Mouse (Mus musculus): ENCODE results near the gene Arhgap6.
A peak's percentile ranks its signal among the peaks of the same experiment; 100 is the strongest.

DNA sequence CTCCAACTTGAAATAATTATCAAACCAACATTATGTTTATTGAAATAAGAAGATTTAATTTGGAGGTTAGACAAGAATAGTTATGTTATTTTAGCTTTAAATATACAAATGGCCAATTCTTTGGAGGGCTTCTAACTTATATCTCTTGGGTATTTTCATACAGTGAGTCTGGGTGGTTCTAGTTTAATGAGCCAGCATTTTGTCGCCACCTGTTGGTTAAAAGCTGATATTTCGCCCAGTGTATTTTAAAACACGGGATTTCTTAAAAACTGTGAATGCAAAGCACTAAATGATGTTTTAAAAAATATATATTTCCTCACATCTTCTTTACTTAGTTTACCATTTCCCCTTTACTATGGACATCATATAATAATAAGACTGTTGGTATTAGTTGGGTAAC, 140.5 kb downstream of the Arhgap6 start:
- peak; percentile 76 for TF ChIP-seq CTCF (IDR thresholded peaks at IDR 0.05)
- TF ChIP-seq EP300 (IDR thresholded peaks at IDR 0.05; ENCODE audit: insufficient read depth, low read depth, low read length), result no peak
- TF ChIP-seq POLR2A (IDR thresholded peaks at IDR 0.05; ENCODE audit: insufficient read depth, low read depth, low read length), result no peak

Measured in heart, adult 2 months (tissue).